Mouse (Mus musculus) A20 (cell line): Measurements from ENCODE around the gene Tfcp2.
A peak's percentile ranks its signal among the peaks of the same experiment; 100 is the strongest.

ENCODE experiments used
- DNase-seq: peaks from one replicate; pipeline ENCODE4 v3.0.0-alpha.2; 2011; ENCODE audit warnings: low read depth, low spot score

Gene Tfcp2

DNA sequence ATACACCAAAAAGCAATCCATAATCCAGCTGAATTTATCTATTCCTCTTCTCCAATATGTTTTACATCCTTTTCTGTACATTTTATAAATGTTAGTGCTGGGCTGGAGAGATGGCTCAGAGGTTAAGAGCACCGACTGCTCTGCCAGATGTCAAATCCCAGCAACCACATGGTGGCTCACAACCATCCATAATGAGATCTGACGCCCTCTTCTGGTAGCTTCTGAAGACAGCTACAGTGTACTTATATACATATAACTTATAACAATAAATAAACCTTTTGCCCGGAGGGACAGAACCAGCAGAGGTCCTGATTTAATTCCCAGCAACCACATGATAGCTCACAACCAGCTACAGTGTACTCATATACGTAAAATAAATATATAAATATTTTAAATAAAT is 103.2 kb downstream of the Tfcp2 start:
- peak; percentile 31 for DNase-seq
